Mouse (Mus musculus) forebrain, embryonic 13.5 days (tissue): ENCODE data around the gene Capns1. TPM values are rescaled to one million over a fixed set of nuclear protein-coding genes. Genes with fewer than 3 reads are reported as not detected.
A peak's percentile ranks its signal among the peaks of the same experiment; 100 is the strongest.
"Not testable (repeated sequence)": the region's sequence is repeated elsewhere in the genome, so short reads cannot be mapped to it uniquely, and the experiment has no call there.

Experiments
- ATAC-seq: fragments of 200-750 bp; cut with Nextera tagmentation; 2 replicates; pipeline ENCODE4 v1.8.0; 2017
- H3K27ac ChIP-seq: fragments of 300-500 bp; sonication (generic); 2 replicates; pipeline ENCODE4 v1.5.1; 2015; ENCODE audit warnings: inconsistent platforms, mild to moderate bottlenecking, moderate library complexity
- H3K27me3 ChIP-seq: fragments of 300-500 bp; sonication (generic); 2 replicates; pipeline ENCODE4 v1.6.1; 2015; ENCODE audit warnings: mild to moderate bottlenecking, inconsistent platforms
- H3K36me3 ChIP-seq: fragments of 300-500 bp; sonication (generic); 2 replicates; pipeline ENCODE4 v1.6.1; 2015; ENCODE audit warnings: mild to moderate bottlenecking, inconsistent platforms; ENCODE audit not compliant: poor library complexity, severe bottlenecking
- H3K4me1 ChIP-seq: fragments of 300-500 bp; sonication (generic); 2 replicates; pipeline ENCODE4 v1.6.1; 2015; ENCODE audit warnings: inconsistent platforms
- H3K4me2 ChIP-seq: fragments of 300-500 bp; sonication (generic); 2 replicates; pipeline ENCODE4 v1.6.1; 2015; ENCODE audit warnings: inconsistent platforms, mild to moderate bottlenecking, moderate library complexity
- H3K4me3 ChIP-seq: fragments of 300-500 bp; sonication (generic); 2 replicates; pipeline ENCODE4 v1.5.1; 2015; ENCODE audit warnings: mild to moderate bottlenecking, inconsistent platforms
- H3K9ac ChIP-seq: fragments of 300-500 bp; sonication (generic); 2 replicates; pipeline ENCODE4 v1.6.1; 2015; ENCODE audit warnings: mild to moderate bottlenecking, inconsistent platforms
- H3K9me3 ChIP-seq: fragments of 300-500 bp; sonication (generic); replicated peaks from 2 replicates; pipeline ENCODE4 v1.6.1; 2016; ENCODE audit warnings: inconsistent platforms
- WGBS: fragments of 180-500 bp; shearing (Covaris S2); methylation state at CpG from one replicate; pipeline ENCODE4 v1.1.7; 2015; 5-methylcytosine and 5-hydroxymethylcytosine counted together
- polyA plus RNA-seq: library from polyadenylated mRNA; unstranded; fragments of >200 nt; fragmentation: Nextera tagmentation; extraction: Ambion mirVana; gene quantifications from 2 replicates; pipeline ENCODE4 v1.2.1, GENCODE M21; 2015

Capns1 gene
- 51.9 and 54.9 TPM in 2 replicates for polyA plus RNA-seq

DNA sequence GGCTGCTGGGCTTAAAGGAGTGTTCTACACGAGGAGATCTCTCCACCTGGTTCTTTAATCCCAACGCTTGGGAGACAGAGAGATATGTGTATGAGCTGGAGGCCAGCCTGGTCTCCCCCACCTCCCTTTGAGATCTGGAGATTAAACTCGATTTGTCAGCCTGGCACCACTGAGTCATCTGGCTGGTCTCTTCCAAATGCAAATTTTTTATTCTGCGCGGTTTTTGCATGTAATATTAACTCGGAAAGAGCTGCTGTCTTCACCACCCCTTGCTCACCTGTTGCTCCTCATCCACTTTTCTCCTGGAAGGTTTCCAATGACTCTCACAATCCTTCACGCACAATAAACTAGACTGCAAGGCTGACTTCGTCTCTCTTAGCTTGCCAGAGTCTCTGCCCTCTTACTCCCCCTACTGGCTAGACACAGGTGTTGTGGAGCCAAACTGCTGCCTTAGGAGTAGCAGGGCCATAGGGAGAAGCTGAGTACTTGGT is at the start of gene Capns1:
Gene Capns1 (minus strand): TSS at position 331 of the 491 bp plus-strand sequence.
- Histone ChIP-seq H3K9ac (no peak within 1 kb of the TSS), H3K4me3 (peak within 1 kb of the TSS; percentile 15; the same call in 1 of the 2 replicates), H3K27ac (no peak within 1 kb of the TSS), H3K36me3 (no peaks in the 10 kb centered on the region), H3K4me2 (peak within 1 kb of the TSS; percentile 45), H3K9me3 (no peaks in the 10 kb centered on the region), H3K4me1 (peaks cover 14% of the 10 kb centered on the region), H3K27me3 (no peaks in the 10 kb centered on the region)
- WGBS: 4% methylated on average over 8 of the region's 8 CpGs
- ATAC-seq: no peak; the same call in 1 of the 2 replicates

DNA sequence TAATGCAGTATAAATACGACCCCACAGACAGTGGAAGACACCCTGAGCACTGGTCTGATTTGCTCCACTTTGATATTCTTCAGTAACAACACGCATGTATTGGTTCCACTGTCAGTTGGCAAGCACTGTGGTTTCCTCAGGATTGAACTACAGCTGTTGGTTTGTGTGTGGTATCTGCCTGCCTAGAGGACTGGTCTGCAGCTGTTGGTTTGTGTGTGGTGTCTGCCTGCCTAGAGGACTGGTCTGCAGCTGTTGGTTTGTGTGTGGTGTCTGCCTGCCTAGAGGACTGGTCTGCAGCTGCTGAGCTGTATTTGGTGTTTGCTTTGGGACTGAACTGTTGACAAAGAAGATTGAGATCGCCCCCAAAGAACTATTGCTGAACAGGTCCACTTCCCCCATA is 38.8 kb upstream of the Capns1 start:
- WGBS: 86% methylated on average over 3 of the region's 3 CpGs
- Histone ChIP-seq H3K36me3 (peaks cover 54% of the 10 kb centered on the region), H3K4me1 (peaks cover 11% of the 10 kb centered on the region)
- H3K4me2 ChIP-seq, H3K27me3 ChIP-seq, ATAC-seq, H3K9ac ChIP-seq, H3K4me3 ChIP-seq, H3K9me3 ChIP-seq, H3K27ac ChIP-seq: not testable (repeated sequence)

DNA sequence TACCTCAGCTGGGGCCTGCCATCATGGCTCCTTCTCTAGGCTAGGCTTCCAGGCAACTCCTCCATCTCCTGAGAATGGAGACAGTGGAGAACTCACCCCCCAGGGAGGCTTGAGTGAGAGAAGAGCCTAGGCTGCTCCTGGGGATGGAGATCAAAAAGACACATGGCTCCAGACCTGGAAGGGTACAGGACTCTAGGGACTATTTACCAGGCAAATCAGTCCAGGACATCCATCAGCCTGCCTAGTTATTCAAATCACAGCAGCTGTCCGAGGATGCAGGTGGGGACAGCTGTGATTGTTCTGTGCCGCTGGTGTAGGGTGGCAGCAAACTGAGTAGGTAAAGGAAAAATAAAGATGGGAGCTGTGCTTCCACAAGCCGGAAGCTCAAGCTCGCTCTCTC is 37.0 kb upstream of the Capns1 start, which contains the start of gene Ovol3:
Gene Ovol3 (minus strand): TSS at position 101 of the 400 bp plus-strand sequence.
- Histone ChIP-seq H3K4me3 (no peak within 1 kb of the TSS), H3K9ac (no peak within 1 kb of the TSS), H3K27me3 (no peaks in the 10 kb centered on the region), H3K36me3 (peaks cover 36% of the 10 kb centered on the region), H3K4me2 (no peak within 1 kb of the TSS), H3K27ac (no peak within 1 kb of the TSS), H3K4me1 (peaks cover 17% of the 10 kb centered on the region), H3K9me3 (no peaks in the 10 kb centered on the region)
- ATAC-seq: no peak
- WGBS: 86% methylated on average over 4 of the region's 4 CpGs

DNA sequence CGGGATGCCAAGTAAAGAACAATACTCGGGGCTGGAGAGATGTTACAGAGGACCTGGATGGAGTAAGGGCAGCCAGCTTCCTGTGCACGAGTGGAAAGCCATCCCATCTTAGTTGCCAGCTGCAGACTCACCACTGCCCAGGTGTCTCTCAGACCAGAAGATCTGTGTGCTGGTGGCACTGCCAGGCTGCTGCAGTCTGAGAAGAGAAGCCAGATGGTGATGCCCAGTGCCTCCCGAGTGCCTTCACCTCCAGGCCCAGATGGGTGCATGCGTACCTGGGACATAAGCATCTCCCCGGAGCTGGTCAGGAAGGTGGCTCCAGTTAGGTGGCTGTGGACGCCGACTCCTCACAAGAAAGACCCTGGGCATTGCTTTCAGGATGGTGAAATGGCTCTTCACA is 36.5 kb upstream of the Capns1 start:
- H3K4me3 ChIP-seq: no peak overlapping the region
- peaks cover 32% of the 10 kb centered on the region for H3K36me3 ChIP-seq
- peaks cover 20% of the 10 kb centered on the region for H3K4me1 ChIP-seq
- no peak for ATAC-seq
- H3K27ac ChIP-seq: no peak overlapping the region
- no peaks in the 10 kb centered on the region for H3K9me3 ChIP-seq
- no peaks in the 10 kb centered on the region for H3K27me3 ChIP-seq
- no peak overlapping the region for H3K9ac ChIP-seq
- H3K4me2 ChIP-seq: no peak overlapping the region
- WGBS: 91% methylated on average over 8 of the region's 8 CpGs

DNA sequence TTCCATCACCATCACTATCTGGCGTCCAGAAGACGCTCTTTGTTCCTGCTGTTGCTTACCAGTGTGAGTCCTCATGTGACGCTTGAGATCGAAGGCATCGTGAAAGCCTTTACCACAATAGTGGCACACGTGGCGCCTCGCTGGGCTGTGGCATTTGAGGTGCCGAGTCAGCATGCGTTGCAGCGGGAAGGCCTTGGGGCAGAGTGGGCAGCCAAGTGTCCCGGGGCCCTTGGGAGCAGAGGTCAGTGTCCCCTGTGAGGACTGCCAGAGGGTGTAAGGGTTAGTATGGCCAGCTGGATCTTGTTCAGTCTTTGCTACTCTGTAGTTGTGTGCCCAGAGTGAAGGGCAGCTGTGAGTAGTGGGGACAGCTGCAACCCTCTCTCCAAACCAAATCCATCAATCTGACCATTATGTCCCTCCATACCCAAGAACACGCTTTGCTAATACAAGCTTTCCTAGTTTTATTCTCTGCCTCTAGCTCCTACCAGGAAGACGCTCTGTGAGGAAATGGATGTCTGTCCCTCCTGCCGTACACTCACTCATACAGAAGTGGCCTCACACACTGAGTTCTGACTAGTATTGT is 35.8 kb upstream of the Capns1 start:
- Histone ChIP-seq H3K9ac (no peak overlapping the region), H3K4me3 (no peak overlapping the region), H3K27ac (no peak overlapping the region), H3K4me2 (no peak overlapping the region), H3K4me1 (peaks cover 20% of the 10 kb centered on the region), H3K27me3 (no peaks in the 10 kb centered on the region), H3K9me3 (no peaks in the 10 kb centered on the region), H3K36me3 (peaks cover 29% of the 10 kb centered on the region)
- no peak for ATAC-seq
- 95% methylated on average over 15 of the region's 15 CpGs for WGBS

DNA sequence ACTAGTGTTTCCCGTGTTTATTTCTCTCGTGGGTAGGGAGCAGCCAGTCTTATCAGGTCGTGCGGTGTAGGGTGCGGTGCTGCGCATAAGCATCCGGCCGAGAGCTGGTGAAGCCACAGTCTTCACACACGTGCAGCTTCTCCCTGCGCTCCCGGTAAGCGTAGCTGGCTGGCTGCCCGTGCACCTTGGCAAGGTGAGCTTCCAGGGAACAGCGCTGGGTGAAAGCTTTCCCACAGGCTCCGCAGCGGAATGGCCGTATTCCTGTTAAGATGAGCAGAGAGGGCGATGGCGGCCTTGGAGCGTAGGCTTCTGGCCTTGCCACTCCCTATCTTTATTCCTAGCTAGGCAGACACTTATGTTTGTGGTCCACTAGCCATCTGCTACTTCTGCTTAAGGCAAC is 34.8 kb upstream of the Capns1 start:
- no peaks in the 10 kb centered on the region for H3K27me3 ChIP-seq
- no peaks in the 10 kb centered on the region for H3K9me3 ChIP-seq
- 92% methylated on average over 20 of the region's 20 CpGs for WGBS
- H3K36me3 ChIP-seq: peaks cover 29% of the 10 kb centered on the region
- no peak for ATAC-seq
- peak overlapping the region; percentile 77 for H3K4me3 ChIP-seq
- H3K9ac ChIP-seq: no peak overlapping the region
- peak overlapping the region; percentile 79; the same call in 1 of the 2 replicates for H3K4me2 ChIP-seq
- H3K4me1 ChIP-seq: peaks cover 20% of the 10 kb centered on the region
- no peak overlapping the region for H3K27ac ChIP-seq

DNA sequence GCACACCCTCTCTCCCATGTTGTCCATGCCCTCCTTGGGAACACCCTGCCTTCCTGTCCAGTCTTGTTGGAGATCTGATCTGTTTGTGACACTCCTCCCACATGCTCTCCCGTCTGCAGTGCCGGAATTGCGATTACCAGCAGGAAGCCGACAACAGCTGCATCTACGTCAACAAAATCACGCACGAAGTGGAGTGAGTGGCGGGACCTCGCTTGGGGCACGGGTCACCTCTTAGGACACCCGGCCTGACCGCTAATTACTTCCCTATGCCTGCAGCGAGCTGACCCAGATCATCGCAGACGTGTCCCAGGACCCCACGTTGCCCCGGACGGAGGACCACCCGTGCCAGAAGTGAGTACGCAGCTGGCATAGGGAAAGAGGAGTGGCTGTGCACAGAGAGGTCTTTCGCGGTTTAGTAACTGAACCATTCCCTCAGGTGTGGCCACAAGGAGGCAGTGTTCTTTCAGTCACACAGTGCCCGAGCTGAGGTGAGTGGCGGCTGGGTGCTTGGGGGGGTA is 34.1 kb upstream of the Capns1 start:
- peaks cover 36% of the 10 kb centered on the region for H3K36me3 ChIP-seq
- peaks cover 20% of the 10 kb centered on the region for H3K4me1 ChIP-seq
- peak; percentile 0 for ATAC-seq
- 4% methylated on average over 24 of the region's 24 CpGs for WGBS
- H3K4me2 ChIP-seq: peak overlapping the region; percentile 79
- H3K27ac ChIP-seq: peak overlapping the region; percentile 97
- H3K9ac ChIP-seq: peak overlapping the region; percentile 80
- no peaks in the 10 kb centered on the region for H3K9me3 ChIP-seq
- H3K27me3 ChIP-seq: no peaks in the 10 kb centered on the region
- H3K4me3 ChIP-seq: peak overlapping the region; percentile 77

DNA sequence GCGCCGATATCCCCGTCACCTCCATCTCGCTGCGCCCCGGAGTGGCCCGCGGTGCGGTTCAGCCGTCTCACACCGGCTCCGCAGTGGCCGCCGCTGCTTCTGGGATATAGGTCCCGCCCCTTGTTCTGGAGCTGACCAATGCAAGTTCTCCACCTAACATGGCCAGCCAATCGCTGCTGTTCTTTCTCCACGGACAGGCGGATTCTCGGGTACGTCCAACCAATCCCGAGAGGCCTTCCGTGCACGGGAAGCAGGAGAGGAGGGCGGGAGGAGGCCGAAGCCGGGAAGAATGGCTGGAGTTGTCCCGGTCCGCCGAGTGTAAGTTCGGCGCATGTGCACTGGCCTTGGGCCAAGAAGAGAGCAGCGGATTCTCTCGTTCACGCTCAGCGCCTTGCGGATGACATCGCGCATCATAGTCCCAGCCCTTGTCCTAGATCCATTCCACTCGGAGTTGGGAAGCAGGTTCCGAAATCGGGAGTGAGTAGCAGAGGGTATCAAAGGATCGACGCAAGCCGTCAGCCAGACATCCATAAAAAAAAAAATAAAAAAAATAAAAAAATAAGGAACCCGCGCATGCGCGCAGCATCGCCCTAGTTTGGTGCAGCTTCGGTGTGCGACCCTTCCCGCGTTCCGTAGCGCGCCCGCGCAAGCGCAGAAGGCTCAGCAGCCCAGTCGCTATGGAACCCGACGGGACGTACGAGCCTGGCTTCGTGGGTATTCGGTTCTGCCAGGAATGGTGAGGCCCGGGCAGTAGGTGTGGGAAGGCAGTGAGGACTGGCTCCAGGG is 33.3 kb upstream of the Capns1 start, which contains the start of the genes Polr2i and Tbcb:
Gene Polr2i (plus strand): TSS at position 280 of the 786 bp plus-strand sequence.
Gene Tbcb (minus strand): TSS at position 604 of the 786 bp plus-strand sequence.
- Histone ChIP-seq H3K4me2 (peak within 1 kb of the TSS; percentile 79), H3K36me3 (peaks cover 45% of the 10 kb centered on the region), H3K4me3 (peak within 1 kb of the TSS; percentile 77), H3K27ac (peak within 1 kb of the TSS; percentile 97), H3K4me1 (peaks cover 20% of the 10 kb centered on the region), H3K9ac (peak within 1 kb of the TSS; percentile 80), H3K27me3 (no peaks in the 10 kb centered on the region), H3K9me3 (no peaks in the 10 kb centered on the region)
- WGBS: under 1% methylated on average over 67 of the region's 67 CpGs
- ATAC-seq: peak; percentile 97

DNA sequence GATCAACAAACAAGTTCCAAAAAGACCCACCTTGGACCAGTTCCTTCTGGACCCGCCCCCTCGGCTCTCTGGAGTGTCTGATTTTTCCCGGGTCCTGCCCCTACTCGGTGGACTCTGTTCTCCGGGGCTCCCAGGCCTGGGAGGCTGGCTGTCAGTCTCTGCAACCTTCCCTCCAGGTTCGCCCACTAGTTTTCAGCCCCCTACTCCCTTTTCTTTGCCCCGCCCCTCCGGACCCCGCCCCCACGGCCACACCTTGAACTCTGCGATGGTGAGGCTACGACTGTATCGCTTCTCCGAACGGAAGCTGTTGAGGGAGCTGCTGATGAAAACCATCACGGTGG is 32.7 kb upstream of the Capns1 start:
- peak overlapping the region; percentile 57 for H3K27ac ChIP-seq

DNA sequence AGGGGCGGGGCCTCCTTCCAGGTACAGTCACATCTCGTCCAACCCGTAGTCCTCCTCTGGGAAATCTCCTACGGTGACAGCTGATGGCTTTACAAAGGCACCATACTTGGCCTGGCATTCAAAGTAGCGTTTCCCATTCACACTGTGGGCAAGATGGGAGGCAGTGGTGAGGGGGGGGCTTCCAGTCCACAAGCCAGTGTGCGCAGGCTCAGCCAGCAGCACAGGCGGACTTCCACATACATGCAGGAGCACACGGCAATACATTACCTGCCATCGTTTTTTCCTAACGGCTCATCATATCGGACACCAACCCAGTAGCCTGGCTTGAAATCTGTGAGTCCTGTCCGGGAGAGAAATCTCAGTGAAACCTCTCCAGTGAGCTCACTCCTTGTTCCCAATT is 25.6 kb upstream of the Capns1 start:
- Histone ChIP-seq H3K36me3 (peaks cover 61% of the 10 kb centered on the region), H3K27ac (no peak overlapping the region), H3K4me3 (no peak overlapping the region), H3K9me3 (no peaks in the 10 kb centered on the region), H3K4me1 (peaks cover 9% of the 10 kb centered on the region), H3K9ac (no peak overlapping the region), H3K27me3 (no peaks in the 10 kb centered on the region), H3K4me2 (no peak overlapping the region)
- no peak for ATAC-seq
- WGBS: 93% methylated on average over 12 of the region's 12 CpGs

More for the DNA sequence above, 32.7 kb upstream of the Capns1 start:
- WGBS: under 1% methylated on average over 16 of the region's 16 CpGs
- Histone ChIP-seq H3K36me3 (peaks cover 50% of the 10 kb centered on the region), H3K4me3 (peak overlapping the region; percentile 77), H3K9me3 (no peaks in the 10 kb centered on the region), H3K4me1 (peaks cover 20% of the 10 kb centered on the region), H3K9ac (peak overlapping the region; percentile 80), H3K4me2 (peak overlapping the region; percentile 79), H3K27me3 (no peaks in the 10 kb centered on the region)
- no peak for ATAC-seq

DNA sequence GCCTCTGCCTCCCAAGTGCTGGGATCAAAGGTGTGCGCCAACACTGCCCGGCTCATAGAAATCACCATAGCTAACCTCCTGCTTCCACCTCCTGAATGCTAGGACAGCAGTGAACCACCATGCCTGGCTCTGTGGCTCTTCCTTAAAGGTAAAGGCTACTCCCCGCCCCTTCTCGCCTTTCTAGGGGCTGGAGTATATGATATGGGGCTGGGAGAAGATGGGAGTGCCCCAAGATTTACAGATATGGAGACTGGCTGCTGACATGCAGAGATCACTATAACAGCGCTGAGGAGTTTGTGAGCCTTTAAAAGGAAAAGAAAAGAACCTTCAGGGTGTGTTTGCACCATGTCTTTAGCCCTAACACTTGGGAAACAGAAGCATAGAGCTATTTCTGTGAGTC is 23.6 kb upstream of the Capns1 start:
- peaks cover 13% of the 10 kb centered on the region for H3K4me1 ChIP-seq
- H3K27me3 ChIP-seq: no peaks in the 10 kb centered on the region
- 92% methylated on average over 5 of the region's 5 CpGs for WGBS
- H3K9me3 ChIP-seq: no peaks in the 10 kb centered on the region
- peaks cover 49% of the 10 kb centered on the region for H3K36me3 ChIP-seq
- H3K9ac ChIP-seq: no peak overlapping the region
- no peak overlapping the region for H3K4me2 ChIP-seq
- no peak overlapping the region for H3K27ac ChIP-seq
- no peak for ATAC-seq
- H3K4me3 ChIP-seq: no peak overlapping the region

DNA sequence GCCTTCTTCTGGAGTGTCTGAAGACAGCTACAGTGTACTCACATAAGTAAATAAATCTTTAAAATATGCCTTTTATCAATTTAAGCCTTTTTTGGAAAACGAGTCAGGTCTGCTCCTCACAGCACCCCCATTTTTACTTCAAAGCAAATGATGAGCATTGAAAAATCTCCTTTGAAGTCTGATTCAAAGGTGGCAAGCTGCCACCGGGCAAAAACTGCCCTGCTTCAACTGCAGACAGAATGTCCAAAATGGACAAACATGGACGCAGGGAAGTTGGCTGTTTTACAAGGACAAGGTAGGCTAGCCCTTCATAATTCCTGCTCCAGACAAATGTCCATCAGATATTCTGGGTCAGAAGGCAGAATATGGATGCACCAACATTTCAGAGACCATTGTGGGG is 22.8 kb upstream of the Capns1 start:
- Histone ChIP-seq H3K4me1 (peaks cover 13% of the 10 kb centered on the region), H3K9me3 (no peaks in the 10 kb centered on the region), H3K9ac (no peak overlapping the region), H3K4me3 (no peak overlapping the region), H3K27ac (no peak overlapping the region), H3K4me2 (no peak overlapping the region), H3K36me3 (peaks cover 42% of the 10 kb centered on the region), H3K27me3 (no peaks in the 10 kb centered on the region)
- WGBS: 85% methylated on average over 3 of the region's 3 CpGs
- ATAC-seq: no peak
